Mouse (Mus musculus) layer of hippocampus, postnatal 25 days (tissue): Measurements from ENCODE around the gene Ube2i. TPM values are rescaled to one million over a fixed set of nuclear protein-coding genes. Genes with fewer than 3 reads are reported as not detected.

Source experiments
- DNase-seq, 2 experiments: peaks; one replicate each; pipeline ENCODE4 v3.0.0; 2022; ENCODE audit warnings: mixed read lengths in 2 of 2, low spot score in 1 of 2; ENCODE audit errors: extremely low spot score in 1 of 2
- microRNA-seq, 2 experiments: library from miRNA; unstranded; fragments of <30 nt; microRNA quantifications; one replicate each; pipeline ENCODE4 v1.2.0; 2021
- total RNA-seq, 2 experiments: library from RNA; stranded (reverse); gene quantifications; 2 replicates each; pipeline ENCODE4 v1.2.3; 2021

Gene Ube2i
- total RNA-seq, 2 experiments from 2014 or later = 229 to 234 TPM

- DNase-seq = no peak
These were observed 53.7 kb downstream of the Ube2i start for GRCm38 (mm10) chr17:25220746-25221145.

- DNase-seq = no peak
These were observed 54.7 kb downstream of the Ube2i start for GRCm38 (mm10) chr17:25219492-25220295.

- DNase-seq = no peak
These were observed 55.5 kb downstream of the Ube2i start for GRCm38 (mm10) chr17:25218967-25219366.

- DNase-seq = no peak
These were observed 59.0 kb downstream of the Ube2i start for GRCm38 (mm10) chr17:25215431-25215830.

Small RNAs within 50 kb of the gene (microRNA-seq; reads per million reads assigned to microRNA genes)
- gene Mir3547 = 21.3 to 43.9 reads per million in 2 experiments

Other genes starting within 250 kb of the Ube2i start
- 1 to 10 TPM; 8.0 to 8.4 TPM for gene Tmem204, start 191.0 kb downstream of the Ube2i start, total RNA-seq
- 10 to 100 TPM; 29.3 to 43.2 TPM for gene Telo2, start 158.7 kb downstream of the Ube2i start, total RNA-seq
- 1 to 10 TPM; 2.5 to 2.9 TPM for gene Ptx4, start 153.9 kb downstream of the Ube2i start, total RNA-seq
- gene Clcn7, start 141.2 kb downstream of the Ube2i start, total RNA-seq = 10 to 100 TPM; 49.6 to 54.2 TPM
- not detected for gene Ccdc154, start 112.2 kb downstream of the Ube2i start, total RNA-seq
- gene Gm38655, start 99.2 kb downstream of the Ube2i start, total RNA-seq = not detected
- 10 to 100 TPM; 20.7 to 21.5 TPM for gene BC003965, start 90.1 kb downstream of the Ube2i start, total RNA-seq
- gene Unkl, start 86.2 kb downstream of the Ube2i start, total RNA-seq = 10 to 100 TPM; 32.5 to 34.4 TPM
- gene Gnptg, start 34.5 kb downstream of the Ube2i start, total RNA-seq = 10 to 100 TPM; 74.3 to 74.9 TPM
- gene Tsr3, start 34.5 kb downstream of the Ube2i start, total RNA-seq = 10 to 100 TPM; 25.1 to 28.5 TPM
- 1 to 10 TPM; 6.6 to 8.9 TPM for gene Baiap3, start 18.3 kb downstream of the Ube2i start, total RNA-seq
- gene Prss34, start 23.8 kb upstream of the Ube2i start, total RNA-seq = not detected
- gene Prss28, start 34.0 kb upstream of the Ube2i start, total RNA-seq = not detected
- not detected for gene Prss29, start 44.0 kb upstream of the Ube2i start, total RNA-seq
- gene Tpsab1, start 70.9 kb upstream of the Ube2i start, total RNA-seq = under 1 TPM in 1 of 2 experiments, not detected in 1; 0.42 TPM
- 1 to 10 TPM in 1 of 2 experiments, under 1 TPM in 1; 0.35 to 1.2 TPM for gene Tpsb2, start 91.7 kb upstream of the Ube2i start, total RNA-seq
- gene Tpsg1, start 94.7 kb upstream of the Ube2i start, total RNA-seq = not detected
- 100 to 1,000 TPM in 1 of 2 experiments, 10 to 100 TPM in 1; 91.0 to 119 TPM for gene Cacna1h, start 159.2 kb upstream of the Ube2i start, total RNA-seq
- 1 to 10 TPM; 1.7 to 2.4 TPM for gene Tekt4, start 180.0 kb upstream of the Ube2i start, total RNA-seq
- under 1 TPM in 1 of 2 experiments, not detected in 1; 0.15 TPM for gene Sstr5, start 222.7 kb upstream of the Ube2i start, total RNA-seq